Mouse (Mus musculus) adrenal gland, postnatal 10 days (tissue): ENCODE data around the gene Mobp. TPM values are rescaled to one million over a fixed set of nuclear protein-coding genes. Genes with fewer than 3 reads are reported as not detected.

ENCODE experiments used
- DNase-seq: peaks from one replicate; pipeline ENCODE4 v3.0.0; 2021; ENCODE audit warnings: mixed read lengths
- total RNA-seq, 2 experiments: library from RNA; stranded (reverse); gene quantifications; 2 replicates each; pipeline ENCODE4 v1.2.3; 2021

The Mobp gene
- total RNA-seq, 2 experiments from 2014 or later = 0.09 to 0.27 TPM

- DNase-seq = no peak
These were observed 61.4 kb downstream of the Mobp start for GRCm38 (mm10) chr9:120210865-120211264.

- DNase-seq = no peak
These were observed 63.4 kb downstream of the Mobp start for GRCm38 (mm10) chr9:120212936-120213335.

DNA sequence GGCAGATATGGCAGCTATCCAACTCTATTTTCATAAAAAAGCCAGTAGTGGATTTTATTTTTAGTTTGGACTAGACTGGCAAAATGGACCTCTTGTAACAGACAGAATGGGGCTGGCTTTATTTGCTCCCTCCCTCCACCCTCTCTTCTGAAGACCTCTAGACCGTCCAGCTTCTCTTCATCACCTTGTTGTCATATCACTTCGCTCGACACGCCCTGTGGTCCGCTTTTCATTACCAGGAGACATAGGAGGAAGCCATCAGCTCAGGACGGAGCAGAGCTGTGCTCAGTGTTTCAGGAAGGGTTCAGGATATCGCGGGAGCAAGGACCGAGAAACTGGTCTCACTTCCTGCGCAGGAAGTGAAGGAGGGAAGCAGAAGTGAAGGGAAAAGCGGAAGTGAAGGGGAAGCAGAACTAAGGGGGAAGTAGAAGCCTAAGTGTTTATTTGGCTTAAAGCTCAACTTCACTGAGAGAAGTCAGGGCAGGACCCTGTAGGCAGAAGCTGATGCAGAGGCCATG lies 65.5 kb downstream of the Mobp start:
- no peak for DNase-seq

- no peak for DNase-seq
These were observed 69.9 kb downstream of the Mobp start for GRCm38 (mm10) chr9:120219411-120219810.

Other genes with a start within 250 kb of the Mobp start
- gene Gorasp1, start 212.1 kb upstream of the Mobp start, total RNA-seq = 10 to 100 TPM; 18.9 to 25.7 TPM
- gene Ttc21a, start 212.1 kb upstream of the Mobp start, total RNA-seq = under 1 TPM; 0.21 to 0.33 TPM
- gene Csrnp1, start 165.0 kb upstream of the Mobp start, total RNA-seq = 10 to 100 TPM; 11.9 to 24.0 TPM
- 1 to 10 TPM; 3.1 to 7.4 TPM for gene Xirp1, start 126.1 kb upstream of the Mobp start, total RNA-seq
- gene Cx3cr1, start 79.8 kb upstream of the Mobp start, total RNA-seq = 1 to 10 TPM; 2.4 to 3.8 TPM
- not detected for gene Ccr8, start 57.6 kb upstream of the Mobp start, total RNA-seq
- gene Slc25a38, start 39.3 kb upstream of the Mobp start, total RNA-seq = 10 to 100 TPM; 20.3 to 21.5 TPM
- gene Rpsa, start 22.0 kb upstream of the Mobp start, total RNA-seq = 100 to 1,000 TPM; 879 to 949 TPM
- gene Myrip, start 151.8 kb downstream of the Mobp start, total RNA-seq = 1 to 10 TPM; 6.0 to 8.7 TPM